Mouse (Mus musculus) hindbrain, embryonic 16.5 days (tissue): ENCODE data around the gene Bbc3. TPM values are rescaled to one million over a fixed set of nuclear protein-coding genes. Genes with fewer than 3 reads are reported as not detected.
"Not testable (repeated sequence)": the region's sequence is repeated elsewhere in the genome, so short reads cannot be mapped to it uniquely, and the experiment has no call there.

Source experiments
- ATAC-seq: fragments of 200-750 bp; cut with Nextera tagmentation; 2 replicates; pipeline ENCODE4 v1.8.0; 2017; ENCODE audit warnings: moderate TSS enrichment, moderate library complexity
- H3K27ac ChIP-seq: fragments of 300-500 bp; sonication (generic); 2 replicates; pipeline ENCODE4 v1.5.1; 2014; ENCODE audit warnings: low read depth, mild to moderate bottlenecking, control low read depth, low read length, moderate library complexity
- H3K27me3 ChIP-seq: fragments of 300-500 bp; sonication (generic); replicated peaks from 2 replicates; pipeline ENCODE4 v1.6.1; 2014; ENCODE audit warnings: low read length; ENCODE audit not compliant: control insufficient read depth, insufficient read depth
- H3K36me3 ChIP-seq: fragments of 300-500 bp; sonication (generic); 2 replicates; pipeline ENCODE4 v1.6.1; 2014; ENCODE audit warnings: mild to moderate bottlenecking, low read length, moderate library complexity, mixed read lengths; ENCODE audit not compliant: control insufficient read depth, insufficient read depth
- H3K4me1 ChIP-seq: fragments of 300-500 bp; sonication (generic); 2 replicates; pipeline ENCODE4 v1.6.1; 2014; ENCODE audit warnings: low read depth, low read length; ENCODE audit not compliant: control insufficient read depth, insufficient read depth
- H3K4me2 ChIP-seq: fragments of 300-500 bp; sonication (generic); 2 replicates; pipeline ENCODE4 v1.6.1; 2014; ENCODE audit warnings: mild to moderate bottlenecking, low read length, control low read depth, moderate library complexity
- H3K4me3 ChIP-seq: fragments of 300-500 bp; sonication (generic); 2 replicates; pipeline ENCODE4 v1.5.1; 2014; ENCODE audit warnings: mild to moderate bottlenecking, low read length, control low read depth, moderate library complexity
- H3K9ac ChIP-seq: fragments of 300-500 bp; sonication (generic); 2 replicates; pipeline ENCODE4 v1.6.1; 2014; ENCODE audit warnings: low read depth, mild to moderate bottlenecking, control low read depth, low read length, moderate library complexity
- H3K9me3 ChIP-seq: fragments of 300-500 bp; sonication (generic); 2 replicates; pipeline ENCODE4 v1.6.1; 2014; ENCODE audit warnings: mild to moderate bottlenecking, low read length, moderate library complexity; ENCODE audit not compliant: control insufficient read depth
- WGBS: fragments of 180-500 bp; shearing (Covaris S2); extraction: QIAGEN DNeasy Blood & Tissue Kit; methylation state at CpG from one replicate; pipeline ENCODE4 v1.1.7; 2014; 5-methylcytosine and 5-hydroxymethylcytosine counted together
- polyA plus RNA-seq: library from polyadenylated mRNA; unstranded; fragments of >200 nt; fragmentation: Nextera tagmentation; extraction: Ambion mirVana; gene quantifications from 2 replicates; pipeline ENCODE4 v1.2.1, GENCODE M21; 2015

Gene Bbc3
- polyA plus RNA-seq: 31.3 and 32.7 TPM in 2 replicates

DNA sequence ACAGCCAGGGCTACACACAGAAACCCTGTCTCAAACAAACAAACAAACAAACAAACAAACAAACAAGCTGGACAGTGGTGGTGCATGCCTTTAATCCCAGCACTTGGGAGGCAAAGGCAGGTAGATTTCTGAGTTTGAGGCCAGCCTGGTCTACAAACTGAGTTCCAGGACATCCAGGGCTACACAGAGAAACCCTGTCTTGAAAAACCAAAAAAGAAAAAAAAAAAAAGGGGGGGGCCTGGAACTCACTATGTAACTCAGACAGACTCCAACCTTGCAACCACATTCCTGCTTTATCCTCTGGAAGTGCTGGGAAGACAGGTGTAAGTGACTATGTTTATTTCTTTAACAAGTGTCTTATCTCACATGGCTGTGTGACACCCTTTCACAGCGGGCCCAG is at the start of gene Bbc3:
Bbc3 (plus strand) TSS at position 301 of the 400 bp plus-strand sequence.
- H3K27me3 ChIP-seq, ATAC-seq, H3K36me3 ChIP-seq, H3K27ac ChIP-seq, H3K9me3 ChIP-seq: not testable (repeated sequence)
- Histone ChIP-seq H3K9ac (peak within 1 kb of the TSS; percentile 92), H3K4me2 (peak within 1 kb of the TSS; percentile 93), H3K4me3 (peak within 1 kb of the TSS; percentile 71), H3K4me1 (peaks cover 33% of the 10 kb centered on the region)
- 81% methylated on average over 1 of the region's 1 CpGs for WGBS

DNA sequence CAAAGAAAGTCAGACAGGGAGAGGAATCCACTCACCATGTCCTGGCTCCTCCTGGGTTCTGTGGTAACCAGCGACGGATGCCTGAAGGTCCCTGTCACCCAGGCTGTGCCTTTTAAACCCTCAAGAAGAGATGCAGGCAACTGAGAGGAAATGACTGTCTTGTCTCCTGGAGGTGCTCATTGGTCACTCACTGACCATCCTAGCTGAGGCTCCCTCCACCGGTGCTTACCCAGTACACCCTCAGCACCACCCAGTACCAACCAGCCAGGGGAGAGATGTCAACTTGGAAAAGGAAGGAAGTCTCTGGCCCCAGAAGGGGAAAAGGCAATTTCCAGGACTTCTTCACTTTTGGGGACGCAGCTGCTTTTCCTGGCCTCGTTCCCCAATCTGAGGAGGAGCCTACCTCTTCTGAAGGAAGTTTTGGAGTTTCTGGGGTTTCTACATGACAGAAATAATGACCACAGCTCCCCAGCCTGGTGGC is 49.0 kb upstream of the Bbc3 start, which contains the start of gene C5ar1:
C5ar1 (minus strand) TSS at position 431 of the 481 bp plus-strand sequence.
- H3K9me3 ChIP-seq: no peaks in the 10 kb centered on the region
- H3K36me3 ChIP-seq: no peaks in the 10 kb centered on the region
- no peak within 1 kb of the TSS for H3K27ac ChIP-seq
- H3K9ac ChIP-seq: no peak within 1 kb of the TSS
- H3K4me3 ChIP-seq: no peak within 1 kb of the TSS
- H3K4me2 ChIP-seq: no peak within 1 kb of the TSS
- no peaks in the 10 kb centered on the region for H3K27me3 ChIP-seq
- 87% methylated on average over 5 of the region's 5 CpGs for WGBS
- no peaks in the 10 kb centered on the region for H3K4me1 ChIP-seq
- no peak for ATAC-seq

DNA sequence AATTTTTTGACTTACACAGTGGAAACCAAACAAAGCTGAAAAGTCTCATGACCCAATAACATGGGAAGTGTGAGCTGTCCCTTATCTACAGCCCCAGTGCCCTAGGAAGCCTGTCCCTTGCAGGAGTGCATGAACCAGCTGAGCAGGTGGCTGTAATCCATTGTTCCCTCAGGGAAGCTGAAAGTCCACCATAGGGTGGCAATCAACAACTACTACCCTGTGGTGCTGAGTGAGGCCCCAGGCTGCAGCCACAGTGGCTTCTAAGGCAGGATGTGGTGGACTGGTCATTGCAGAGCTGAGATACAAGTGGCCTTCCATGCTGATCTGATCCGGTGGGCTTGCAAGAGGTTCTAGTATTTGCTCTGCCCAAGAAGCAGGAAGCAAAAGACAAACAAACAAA is 47.1 kb upstream of the Bbc3 start:
- Histone ChIP-seq H3K9me3 (0 out of 2 replicates have a peak, but pooled peaks cover 2% of the 10 kb centered on the region), H3K4me1 (no peaks in the 10 kb centered on the region), H3K4me3 (no peak overlapping the region), H3K36me3 (no peaks in the 10 kb centered on the region), H3K27me3 (no peaks in the 10 kb centered on the region), H3K27ac (no peak overlapping the region), H3K4me2 (no peak overlapping the region), H3K9ac (no peak overlapping the region)
- no peak for ATAC-seq
- WGBS: 77% methylated on average over 1 of the region's 1 CpGs

DNA sequence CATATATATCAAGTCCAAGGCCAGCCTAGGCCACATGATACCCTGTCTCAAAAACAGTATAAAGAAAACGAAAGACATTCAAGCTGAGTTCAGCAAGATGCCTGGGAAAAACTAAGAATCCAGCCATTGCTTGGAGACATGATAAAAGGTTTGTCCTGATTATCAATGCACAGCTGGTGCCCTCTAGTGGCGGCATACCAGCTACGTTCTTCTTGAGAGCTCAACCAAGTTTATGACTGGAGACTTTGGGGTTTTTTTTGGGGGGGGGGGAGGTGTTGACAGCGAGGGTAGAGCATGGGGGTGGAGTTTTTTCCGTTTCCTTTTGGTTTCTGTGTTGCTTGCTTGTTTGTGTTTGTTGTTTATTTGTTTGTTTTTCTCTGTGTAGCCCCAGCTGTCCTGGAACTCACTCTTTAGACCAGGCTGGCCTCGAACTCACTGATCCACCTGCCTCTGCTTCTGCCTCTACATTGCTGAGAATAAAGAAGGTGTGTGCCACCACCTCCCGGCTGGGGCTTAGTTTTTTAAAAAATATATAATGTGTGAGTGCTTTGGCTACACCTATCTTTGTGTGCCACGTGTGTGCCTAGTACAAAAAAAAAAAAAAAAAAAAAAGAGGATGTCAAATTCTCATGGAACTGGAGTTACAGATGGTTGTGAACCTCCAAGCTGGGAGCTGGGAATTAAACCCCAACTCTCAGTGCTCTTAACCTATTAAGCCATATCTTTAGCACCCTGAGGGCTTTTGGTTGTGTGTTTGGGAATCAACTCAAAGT is 45.0 kb upstream of the Bbc3 start:
- H3K27me3 ChIP-seq: no peaks in the 10 kb centered on the region
- H3K36me3 ChIP-seq: no peaks in the 10 kb centered on the region
- H3K4me1 ChIP-seq: no peaks in the 10 kb centered on the region
- no peak overlapping the region for H3K9ac ChIP-seq
- WGBS: 31% methylated on average over 8 of the region's 8 CpGs
- ATAC-seq: no peak
- 0 out of 2 replicates have a peak, but pooled peaks cover 2% of the 10 kb centered on the region for H3K9me3 ChIP-seq
- H3K4me2 ChIP-seq: no peak overlapping the region
- no peak overlapping the region for H3K4me3 ChIP-seq
- no peak overlapping the region for H3K27ac ChIP-seq

DNA sequence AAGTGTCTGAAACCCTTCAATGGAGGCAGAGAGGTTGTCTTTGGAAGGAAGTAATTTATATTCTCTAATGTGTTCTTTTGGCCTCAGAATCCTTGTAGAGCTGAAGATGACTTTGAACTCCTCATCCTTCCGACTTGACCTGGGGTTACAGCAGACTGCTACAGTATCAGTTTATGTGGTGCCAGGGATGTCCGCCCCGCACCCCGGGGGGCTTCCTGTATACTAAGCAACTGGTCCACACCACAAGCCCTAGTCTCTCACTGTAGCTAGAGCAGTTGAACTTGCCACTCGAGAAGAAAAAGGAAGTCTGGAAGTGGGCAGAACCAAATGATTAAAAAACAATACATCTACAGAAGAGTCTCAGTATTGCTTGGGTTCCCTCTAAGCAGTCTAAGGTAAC is 44.4 kb upstream of the Bbc3 start:
- Histone ChIP-seq H3K4me1 (no peaks in the 10 kb centered on the region), H3K27me3 (no peaks in the 10 kb centered on the region), H3K4me2 (no peak overlapping the region), H3K36me3 (no peaks in the 10 kb centered on the region), H3K4me3 (no peak overlapping the region), H3K27ac (no peak overlapping the region), H3K9ac (no peak overlapping the region), H3K9me3 (0 out of 2 replicates have a peak, but pooled peaks cover 2% of the 10 kb centered on the region)
- WGBS: 82% methylated on average over 5 of the region's 5 CpGs
- no peak for ATAC-seq

DNA sequence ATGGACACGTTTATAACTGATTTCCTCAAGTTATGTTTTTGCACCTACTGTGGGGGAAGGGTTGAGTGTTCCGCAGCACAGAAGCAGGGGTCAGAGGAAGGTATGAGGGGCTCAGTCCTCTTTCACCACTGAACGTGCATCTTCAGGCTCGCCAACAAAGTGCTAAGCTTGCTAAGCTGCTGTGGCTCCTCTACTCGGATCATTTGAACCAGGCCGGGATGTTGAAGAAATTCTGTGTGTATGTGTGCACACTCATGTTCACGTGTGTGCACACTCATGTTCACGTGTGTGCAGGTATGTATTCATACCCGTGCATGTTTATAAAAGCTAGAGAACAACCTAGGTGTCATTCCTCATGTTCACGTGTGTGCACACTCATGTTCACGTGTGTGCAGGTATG is 42.3 kb upstream of the Bbc3 start:
- Histone ChIP-seq H3K4me1 (peaks cover 12% of the 10 kb centered on the region), H3K36me3 (no peaks in the 10 kb centered on the region), H3K27me3 (no peaks in the 10 kb centered on the region), H3K4me3 (no peak overlapping the region), H3K9me3 (0 out of 2 replicates have a peak, but pooled peaks cover 2% of the 10 kb centered on the region), H3K27ac (no peak overlapping the region), H3K4me2 (no peak overlapping the region), H3K9ac (no peak overlapping the region)
- WGBS: 86% methylated on average over 11 of the region's 11 CpGs
- ATAC-seq: no peak

DNA sequence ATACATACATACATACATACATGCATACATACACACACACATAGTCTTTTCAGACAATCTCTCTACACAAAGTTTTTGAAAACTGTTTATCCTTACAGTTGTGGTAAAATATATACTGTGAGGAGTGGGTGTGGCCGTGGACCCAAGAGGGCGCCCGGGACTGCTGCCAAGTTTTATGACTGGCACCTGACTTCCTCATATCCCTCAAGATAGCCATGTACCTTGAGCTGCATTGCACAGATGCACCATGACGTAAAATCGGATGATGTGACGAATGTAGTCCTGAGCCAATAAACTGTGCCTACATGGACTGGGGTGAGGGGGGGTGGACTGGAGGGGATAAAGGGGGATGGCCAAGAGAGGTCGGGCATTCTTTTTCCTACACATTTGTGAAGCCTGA is 41.6 kb upstream of the Bbc3 start:
- H3K27me3 ChIP-seq, H3K27ac ChIP-seq, ATAC-seq, H3K4me3 ChIP-seq, H3K36me3 ChIP-seq, H3K4me2 ChIP-seq, H3K9me3 ChIP-seq, H3K9ac ChIP-seq: not testable (repeated sequence)
- WGBS: 87% methylated on average over 7 of the region's 7 CpGs
- peaks cover 19% of the 10 kb centered on the region for H3K4me1 ChIP-seq

DNA sequence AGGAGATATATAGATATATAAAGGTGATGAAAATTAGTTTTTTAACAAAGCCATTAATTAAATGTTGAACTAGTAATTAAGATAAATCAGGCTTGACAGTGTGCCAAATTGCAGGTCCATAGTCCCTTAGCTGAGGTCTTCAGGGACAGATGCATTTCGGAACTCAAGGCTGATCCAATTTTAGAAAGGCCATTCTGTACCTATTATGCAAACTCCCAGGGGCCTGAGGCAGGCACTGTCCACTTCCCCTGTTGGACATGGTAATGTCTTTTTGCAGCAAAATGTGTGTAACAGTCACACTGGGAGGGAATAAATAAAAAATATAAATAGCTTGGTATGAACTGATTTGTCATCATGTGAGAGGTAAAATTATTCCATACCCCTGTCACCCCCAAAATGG is 37.1 kb upstream of the Bbc3 start:
- peak overlapping the region; percentile 10; the same call in 1 of the 2 replicates for H3K9ac ChIP-seq
- ATAC-seq: no peak
- no peaks in the 10 kb centered on the region for H3K27me3 ChIP-seq

DNA sequence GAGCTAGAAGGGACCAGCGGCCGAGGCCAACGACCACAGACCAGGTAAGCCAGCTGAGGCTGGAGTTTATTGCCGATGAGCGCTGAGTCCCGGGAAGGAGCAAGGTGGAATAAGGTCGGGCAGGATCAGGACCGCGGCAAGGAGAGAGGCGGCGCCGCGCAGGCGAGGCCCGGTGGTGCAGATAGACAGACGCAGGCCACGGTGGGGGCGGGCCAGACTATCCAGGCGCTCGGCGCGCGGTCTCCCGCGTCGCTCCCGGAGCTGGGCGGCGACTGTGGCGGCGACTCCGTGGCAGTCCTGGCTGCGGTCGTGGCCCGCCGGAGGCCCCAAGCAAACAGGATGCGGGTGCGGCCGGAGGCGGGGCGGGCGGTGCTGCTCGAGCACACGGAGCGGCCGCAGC is 35.5 kb upstream of the Bbc3 start:
- H3K9me3 ChIP-seq: no peaks in the 10 kb centered on the region
- peak overlapping the region; percentile 94 for H3K9ac ChIP-seq
- ATAC-seq: peak; percentile 60
- H3K36me3 ChIP-seq: peaks cover 8% of the 10 kb centered on the region; the same call in 1 of the 2 replicates
- H3K4me2 ChIP-seq: peak overlapping the region; percentile 64
- peak overlapping the region; percentile 83 for H3K4me3 ChIP-seq
- H3K4me1 ChIP-seq: peaks cover 31% of the 10 kb centered on the region
- WGBS: under 1% methylated on average over 32 of the region's 46 CpGs
- peak overlapping the region; percentile 96 for H3K27ac ChIP-seq
- no peaks in the 10 kb centered on the region for H3K27me3 ChIP-seq

More for the DNA sequence above, 37.1 kb upstream of the Bbc3 start:
- Histone ChIP-seq H3K4me3 (no peak overlapping the region; the same call in 1 of the 2 replicates), H3K9me3 (no peaks in the 10 kb centered on the region), H3K27ac (no peak overlapping the region), H3K4me1 (peaks cover 31% of the 10 kb centered on the region), H3K36me3 (peaks cover 8% of the 10 kb centered on the region; the same call in 1 of the 2 replicates), H3K4me2 (peak overlapping the region; percentile 64)
- WGBS: 37% methylated on average over 1 of the region's 1 CpGs
